Mouse (Mus musculus) liver, postnatal 0 days (tissue): ENCODE results near the gene Slc1a2.

Experiments
- CTCF ChIP-seq: sonication (generic); IDR thresholded peaks from 2 replicates; pipeline ENCODE4 v1.5.1; 2016; ENCODE audit warnings: antibody characterized with exemption, low read depth
- EP300 ChIP-seq: IDR thresholded peaks from 2 replicates; pipeline ENCODE4 v1.6.1; 2016; ENCODE audit warnings: antibody characterized with exemption, low read depth, mild to moderate bottlenecking

DNA sequence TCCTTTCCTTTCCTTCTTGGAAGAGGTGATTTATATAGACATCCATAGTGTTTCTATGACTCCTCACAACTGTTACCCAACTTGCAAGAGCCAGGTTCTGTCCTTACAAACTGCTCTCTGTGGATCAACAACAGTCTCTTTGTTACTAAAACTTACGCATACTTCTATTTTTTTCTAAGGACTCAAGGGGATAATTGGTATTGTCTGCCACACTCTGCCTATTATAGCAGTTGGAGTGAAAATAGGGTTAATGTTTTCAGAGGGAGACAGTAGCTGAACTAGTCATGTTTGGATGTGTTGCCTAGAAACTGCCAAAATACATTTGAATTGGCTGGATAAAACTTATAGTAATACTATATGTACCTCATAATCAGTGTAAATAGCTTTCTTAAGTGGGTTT is 117.1 kb downstream of the Slc1a2 start:
- TF ChIP-seq CTCF (no peak), EP300 (no peak)
